Mouse (Mus musculus) liver, embryonic 14.5 days (tissue): ENCODE measurements around the gene Gngt1.

Source experiments
- CTCF ChIP-seq: IDR thresholded peaks from 2 replicates; pipeline ENCODE4 v1.5.1; 2016; ENCODE audit warnings: antibody characterized with exemption, low read depth, control low read depth
- EP300 ChIP-seq: IDR thresholded peaks from 2 replicates; pipeline ENCODE4 v1.6.1; 2016; ENCODE audit warnings: antibody characterized with exemption, low read depth

- TF ChIP-seq CTCF (no peak), EP300 (no peak)
Measured at GRCm38 (mm10) chr6:3999296-3999695, 5.7 kb downstream of the Gngt1 start.
